Mouse (Mus musculus) T-cell, adult 2 months (primary cell): Measurements from ENCODE around the gene Tm9sf3.

Experiments
- DNase-seq: peaks from one replicate; pipeline ENCODE4 v3.0.0; 2022; ENCODE audit warnings: low spot score

Tm9sf3 gene

DNA sequence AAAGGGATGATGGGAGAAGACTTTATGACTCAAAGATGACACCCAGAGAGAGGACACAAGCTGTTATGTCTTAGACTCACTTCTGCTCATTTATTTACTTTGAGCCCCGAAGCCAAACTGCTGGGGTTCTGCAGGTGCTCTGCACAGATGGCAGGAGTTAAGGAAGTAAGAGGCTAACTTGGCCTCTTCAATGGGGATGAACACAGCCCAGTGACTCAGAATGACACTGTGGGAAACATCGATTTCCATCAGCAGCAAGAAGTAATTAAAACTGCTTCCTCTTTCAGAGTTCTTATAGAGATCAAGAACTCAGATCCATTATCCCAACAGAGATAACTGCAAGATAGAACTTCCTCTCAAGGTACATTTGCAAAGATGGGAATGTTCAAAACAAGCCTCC is 86.9 kb downstream of the Tm9sf3 start:
- DNase-seq, result no peak

DNA sequence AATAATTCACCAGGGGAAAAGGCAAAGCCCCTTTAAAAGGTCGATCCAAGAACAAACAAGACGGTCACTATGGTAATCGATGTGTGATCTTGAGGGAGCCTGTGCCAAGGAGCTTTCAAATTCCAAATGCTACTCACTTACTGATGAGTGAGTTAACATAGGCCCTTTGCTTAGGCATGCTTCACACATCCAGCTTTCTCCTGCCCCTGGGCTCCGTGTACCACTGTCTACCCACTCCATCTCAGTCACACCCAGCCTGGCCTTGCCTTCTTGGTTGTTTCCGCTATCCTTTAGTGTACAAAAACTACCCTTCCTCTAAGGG is 97.9 kb downstream of the Tm9sf3 start:
- no peak for DNase-seq

DNA sequence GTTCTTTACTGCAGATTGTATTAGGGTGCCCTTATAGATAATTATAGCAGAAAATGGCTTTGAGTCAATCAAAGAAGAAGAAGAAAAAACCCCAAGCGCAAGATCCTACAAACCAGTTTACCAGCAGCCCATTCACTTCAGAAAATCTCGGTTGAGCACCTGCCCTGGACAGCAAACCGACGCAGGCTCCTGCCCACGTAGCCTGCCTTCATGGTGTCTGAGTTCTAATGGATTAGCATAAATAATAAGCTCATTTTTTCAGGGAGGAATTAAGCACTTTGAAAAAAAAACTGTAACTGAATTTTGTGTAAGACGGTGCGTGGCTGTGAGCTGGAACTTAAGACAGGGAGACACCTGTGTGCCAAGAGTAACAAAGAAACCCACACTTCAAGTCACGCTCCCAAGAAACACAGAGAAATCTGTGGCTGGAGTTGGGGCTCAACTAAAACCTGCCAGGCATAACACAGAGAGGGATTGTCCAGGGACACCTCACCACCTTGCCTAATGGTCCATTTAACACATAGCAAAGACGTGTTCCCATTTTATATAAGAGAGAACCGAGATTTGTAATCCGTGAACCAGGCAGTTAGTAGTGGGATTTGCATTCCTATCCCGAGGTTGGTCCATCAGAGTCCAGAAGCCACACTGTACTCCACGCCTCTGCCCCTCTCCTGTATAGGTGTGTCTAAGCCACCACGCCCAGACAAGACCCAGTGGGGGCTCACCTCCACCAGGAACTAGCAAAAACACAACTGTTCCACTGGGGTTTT is 98.5 kb downstream of the Tm9sf3 start:
- no peak for DNase-seq

DNA sequence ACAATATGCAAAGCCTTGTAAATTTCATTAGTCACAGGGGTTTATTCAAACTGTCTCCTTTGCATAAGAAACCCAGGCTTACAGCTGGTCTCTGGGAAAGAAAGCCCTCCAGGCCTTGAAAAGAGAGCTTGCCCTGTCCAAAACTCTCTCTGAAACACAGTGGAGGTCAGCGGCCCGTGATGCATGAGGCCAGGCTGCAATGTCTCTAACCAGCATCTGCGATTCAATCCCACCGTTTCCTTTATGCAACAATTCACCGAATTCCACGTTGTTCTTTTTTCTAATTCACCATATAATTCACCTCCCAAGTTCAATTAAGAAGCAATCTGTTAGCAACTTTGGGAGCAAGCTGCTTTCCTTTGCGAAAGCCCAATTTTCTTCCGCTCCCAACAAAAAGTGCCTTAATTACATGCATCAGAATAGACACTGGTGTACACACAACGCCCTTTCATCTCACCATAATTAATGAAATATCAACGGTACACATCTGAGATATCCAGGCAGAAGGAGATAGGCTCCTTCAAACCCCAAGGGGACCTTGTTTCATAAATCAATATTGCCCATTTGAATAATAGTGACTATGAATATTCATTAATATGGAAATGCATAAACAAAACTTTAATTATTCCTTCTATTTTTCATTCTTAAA is 99.2 kb downstream of the Tm9sf3 start:
- no peak for DNase-seq
